Mouse (Mus musculus) ES-Bruce4 (cell line): ENCODE measurements at regions not wholly inside any gene's neighbourhood (a gene's known extent, or its start where the extent isn't known, plus 50 kb on each side); places are given as distances from the start of the nearest gene placed in this dataset.

Experiments
- H3K27ac ChIP-seq: 2 replicates; pipeline ENCODE4 v1.5.1; 2012; ENCODE audit warnings: low read length, inconsistent platforms; ENCODE audit not compliant: insufficient read depth
- H3K27me3 ChIP-seq: 2 replicates; pipeline ENCODE4 v1.6.1; 2012; ENCODE audit warnings: mild to moderate bottlenecking, low read length, inconsistent platforms; ENCODE audit not compliant: control insufficient read depth, poor library complexity, insufficient read depth, severe bottlenecking
- H3K36me3 ChIP-seq: 2 replicates; pipeline ENCODE4 v1.6.1; 2012; ENCODE audit warnings: inconsistent platforms, mild to moderate bottlenecking, low read length, moderate library complexity; ENCODE audit not compliant: control insufficient read depth, poor library complexity, insufficient read depth, severe bottlenecking
- H3K4me1 ChIP-seq: one replicate; pipeline ENCODE4 v1.8.1; 2011; ENCODE audit warnings: low read length; ENCODE audit not compliant: control insufficient read depth, insufficient read depth
- H3K4me3 ChIP-seq: 2 replicates; pipeline ENCODE4 v1.5.1; 2011; ENCODE audit warnings: low read depth, mild to moderate bottlenecking, low read length
- H3K9ac ChIP-seq: 2 replicates; pipeline ENCODE4 v1.6.1; 2012; ENCODE audit warnings: low read depth, mild to moderate bottlenecking, inconsistent platforms; ENCODE audit not compliant: poor library complexity, severe bottlenecking
- H3K9me3 ChIP-seq: replicated peaks from 2 replicates; pipeline ENCODE4 v1.6.1; 2012; ENCODE audit warnings: mild to moderate bottlenecking, low read length, inconsistent platforms; ENCODE audit not compliant: control insufficient read depth, poor library complexity, insufficient read depth, severe bottlenecking
- CTCF ChIP-seq: IDR thresholded peaks from one replicate; pipeline ENCODE4 v1.8.1; 2011; ENCODE audit warnings: low read depth, low read length
- EP300 ChIP-seq: IDR thresholded peaks from 2 replicates; pipeline ENCODE4 v1.6.1; 2011; ENCODE audit warnings: low read depth, low read length; ENCODE audit not compliant: insufficient read depth
- POLR2A ChIP-seq: IDR thresholded peaks from one replicate; pipeline ENCODE4 v1.8.1; 2011; ENCODE audit warnings: low read length; ENCODE audit not compliant: insufficient read depth

GRCm38 (mm10) chr7:95992521-95992920 lies 178.5 kb upstream of the Tenm4 start:
- H3K27me3 ChIP-seq, result no peaks in the 10 kb centered on the region
- no peaks in the 10 kb centered on the region for H3K36me3 ChIP-seq
- no peak for TF ChIP-seq CTCF
- TF ChIP-seq POLR2A, result no peak
- no peak for TF ChIP-seq EP300
- peaks cover 4% of the 10 kb centered on the region for H3K4me1 ChIP-seq
- no peak overlapping the region for H3K27ac ChIP-seq
- no peak overlapping the region for H3K4me3 ChIP-seq
- H3K9ac ChIP-seq, result no peak overlapping the region
- H3K9me3 ChIP-seq, result no peaks in the 10 kb centered on the region

GRCm38 (mm10) chr7:95997190-95997589 lies 173.9 kb upstream of the Tenm4 start:
- TF ChIP-seq POLR2A (no peak), EP300 (no peak), CTCF (no peak)
- Histone ChIP-seq H3K9me3 (no peaks in the 10 kb centered on the region), H3K4me1 (no peaks in the 10 kb centered on the region), H3K9ac (no peak overlapping the region), H3K36me3 (no peaks in the 10 kb centered on the region), H3K27me3 (no peaks in the 10 kb centered on the region), H3K27ac (no peak overlapping the region), H3K4me3 (no peak overlapping the region)

- no peaks in the 10 kb centered on the region for H3K9me3 ChIP-seq
- H3K27me3 ChIP-seq, result no peaks in the 10 kb centered on the region; the same call in 1 of the 2 replicates
- TF ChIP-seq CTCF (no peak), EP300 (no peak), POLR2A (no peak)
- no peaks in the 10 kb centered on the region for H3K4me1 ChIP-seq
- no peak overlapping the region for H3K27ac ChIP-seq
- H3K9ac ChIP-seq, result no peak overlapping the region
- no peaks in the 10 kb centered on the region for H3K36me3 ChIP-seq
- no peak overlapping the region for H3K4me3 ChIP-seq
These were observed 171.9 kb upstream of the Tenm4 start for GRCm38 (mm10) chr7:95999189-95999588.

GRCm38 (mm10) chr7:96002401-96002800 lies 168.6 kb upstream of the Tenm4 start:
- H3K27ac ChIP-seq, result no peak overlapping the region

GRCm38 (mm10) chr7:96006299-96006698 lies 164.7 kb upstream of the Tenm4 start:
- Histone ChIP-seq H3K36me3 (no peaks in the 10 kb centered on the region), H3K9me3 (no peaks in the 10 kb centered on the region), H3K4me1 (no peaks in the 10 kb centered on the region), H3K9ac (no peak overlapping the region), H3K4me3 (no peak overlapping the region), H3K27ac (no peak overlapping the region), H3K27me3 (no peaks in the 10 kb centered on the region; the same call in 1 of the 2 replicates)
- TF ChIP-seq POLR2A (no peak), EP300 (no peak), CTCF (no peak)

More at GRCm38 (mm10) chr7:96002401-96002800, 168.6 kb upstream of the Tenm4 start:
- no peaks in the 10 kb centered on the region for H3K9me3 ChIP-seq
- TF ChIP-seq CTCF, result no peak
- no peak for TF ChIP-seq POLR2A
- TF ChIP-seq EP300, result no peak
- H3K9ac ChIP-seq, result no peak overlapping the region
- H3K4me3 ChIP-seq, result no peak overlapping the region
- H3K27me3 ChIP-seq, result no peaks in the 10 kb centered on the region; the same call in 1 of the 2 replicates
- no peaks in the 10 kb centered on the region for H3K36me3 ChIP-seq
- H3K4me1 ChIP-seq, result no peaks in the 10 kb centered on the region

GRCm38 (mm10) chr7:96013008-96013407 lies 158.0 kb upstream of the Tenm4 start:
- TF ChIP-seq POLR2A, result no peak
- TF ChIP-seq EP300, result no peak
- TF ChIP-seq CTCF, result no peak
- Histone ChIP-seq H3K27ac (no peak overlapping the region), H3K4me1 (no peaks in the 10 kb centered on the region), H3K9ac (no peak overlapping the region), H3K9me3 (no peaks in the 10 kb centered on the region), H3K4me3 (no peak overlapping the region), H3K36me3 (no peaks in the 10 kb centered on the region), H3K27me3 (no peaks in the 10 kb centered on the region)
